Mouse (Mus musculus) neural tube, embryonic 13.5 days (tissue): ENCODE measurements around the gene Olfr1026. TPM values are rescaled to one million over a fixed set of nuclear protein-coding genes. Genes with fewer than 3 reads are reported as not detected.

Experiments
- ATAC-seq: fragments of 200-750 bp; cut with Nextera tagmentation; 2 replicates; pipeline ENCODE4 v1.8.0; 2017; ENCODE audit warnings: low read depth, mild to moderate bottlenecking, moderate TSS enrichment, moderate library complexity
- H3K27ac ChIP-seq: fragments of 300-500 bp; sonication (generic); replicated peaks from 2 replicates; pipeline ENCODE4 v1.5.1; 2015; ENCODE audit warnings: moderate library complexity, mild to moderate bottlenecking, inconsistent platforms
- H3K27me3 ChIP-seq: fragments of 300-500 bp; sonication (generic); 2 replicates; pipeline ENCODE4 v1.6.1; 2015; ENCODE audit warnings: mild to moderate bottlenecking, inconsistent platforms
- H3K36me3 ChIP-seq: fragments of 300-500 bp; sonication (generic); 2 replicates; pipeline ENCODE4 v1.6.1; 2015; ENCODE audit warnings: mild to moderate bottlenecking, inconsistent platforms
- H3K4me1 ChIP-seq: fragments of 300-500 bp; sonication (generic); replicated peaks from 2 replicates; pipeline ENCODE4 v1.6.1; 2015; ENCODE audit warnings: inconsistent platforms
- H3K4me2 ChIP-seq: fragments of 300-500 bp; sonication (generic); 2 replicates; pipeline ENCODE4 v1.6.1; 2015; ENCODE audit warnings: inconsistent platforms, mild to moderate bottlenecking, moderate library complexity
- H3K4me3 ChIP-seq: fragments of 300-500 bp; sonication (generic); 2 replicates; pipeline ENCODE4 v1.5.1; 2015; ENCODE audit warnings: mild to moderate bottlenecking, inconsistent platforms
- H3K9ac ChIP-seq: fragments of 300-500 bp; sonication (generic); 2 replicates; pipeline ENCODE4 v1.6.1; 2015; ENCODE audit warnings: moderate library complexity, mild to moderate bottlenecking, inconsistent platforms
- H3K9me3 ChIP-seq: fragments of 300-500 bp; sonication (generic); 2 replicates; pipeline ENCODE4 v1.6.1; 2016; ENCODE audit warnings: inconsistent platforms
- WGBS: fragments of 180-500 bp; shearing (Covaris S2); methylation state at CpG from one replicate; pipeline ENCODE4 v1.1.7; 2015; 5-methylcytosine and 5-hydroxymethylcytosine counted together
- polyA plus RNA-seq: library from polyadenylated mRNA; unstranded; fragments of >200 nt; fragmentation: Nextera tagmentation; extraction: Ambion mirVana; gene quantifications from 2 replicates; pipeline ENCODE4 v1.2.1, GENCODE M21; 2015

The Olfr1026 gene
- polyA plus RNA-seq = not detected in 2 replicates

- no peak for ATAC-seq
- H3K36me3 ChIP-seq = no peaks in the 10 kb centered on the region
- H3K4me3 ChIP-seq = no peak within 1 kb of the TSS
- WGBS = 89% methylated on average over 3 of the region's 3 CpGs
- no peak within 1 kb of the TSS for H3K4me2 ChIP-seq
- H3K27ac ChIP-seq = no peak within 1 kb of the TSS
- H3K4me1 ChIP-seq = no peaks in the 10 kb centered on the region
- no peak within 1 kb of the TSS for H3K9ac ChIP-seq
- no peaks in the 10 kb centered on the region for H3K27me3 ChIP-seq
- no peaks in the 10 kb centered on the region for H3K9me3 ChIP-seq
Measured at GRCm38 (mm10) chr2:85921258-85921657, at the start of gene Olfr1026. TSS of gene Olfr1026 (plus strand) at chr2:85921558.

GRCm38 (mm10) chr2:85885340-85885739 is 36.0 kb upstream of the Olfr1026 start, which contains the start of gene Olfr1023:
TSS of gene Olfr1023 (plus strand) at chr2:85885640.
- Histone ChIP-seq H3K4me3 (no peak within 1 kb of the TSS), H3K4me2 (no peak within 1 kb of the TSS), H3K9me3 (no peaks in the 10 kb centered on the region), H3K9ac (no peak within 1 kb of the TSS), H3K4me1 (no peaks in the 10 kb centered on the region), H3K36me3 (no peaks in the 10 kb centered on the region), H3K27me3 (no peaks in the 10 kb centered on the region), H3K27ac (no peak within 1 kb of the TSS)
- 78% methylated on average over 2 of the region's 2 CpGs for WGBS
- no peak for ATAC-seq

GRCm38 (mm10) chr2:85904952-85905351 is 16.4 kb upstream of the Olfr1026 start, which contains the start of gene Olfr1024:
TSS of gene Olfr1024 (minus strand) at chr2:85905052.
- H3K9ac ChIP-seq = no peak within 1 kb of the TSS
- H3K4me1 ChIP-seq = no peaks in the 10 kb centered on the region
- H3K4me3 ChIP-seq = no peak within 1 kb of the TSS
- no peak within 1 kb of the TSS for H3K4me2 ChIP-seq
- H3K27me3 ChIP-seq = no peaks in the 10 kb centered on the region
- 86% methylated on average over 3 of the region's 3 CpGs for WGBS
- no peaks in the 10 kb centered on the region for H3K36me3 ChIP-seq
- 0 out of 2 replicates have a peak, but pooled peaks cover 4% of the 10 kb centered on the region for H3K9me3 ChIP-seq
- no peak within 1 kb of the TSS for H3K27ac ChIP-seq
- no peak for ATAC-seq

DNA sequence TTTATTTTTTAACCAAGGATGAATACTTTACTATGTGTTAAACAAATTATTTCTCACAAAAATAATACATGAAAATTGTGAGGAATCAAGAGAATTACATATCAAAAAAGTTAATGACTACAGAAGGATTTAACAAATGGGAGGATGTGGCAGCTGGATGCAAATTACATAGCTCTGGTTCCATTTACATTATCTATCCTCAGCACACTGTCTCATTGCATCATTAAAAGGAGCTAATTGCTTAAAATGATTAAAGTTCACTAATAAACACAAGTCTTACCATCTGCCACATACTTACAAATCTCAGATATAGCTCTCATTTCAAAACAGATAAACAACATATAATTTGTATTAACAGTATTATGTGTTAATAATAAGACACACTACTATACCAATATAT is 8.2 kb upstream of the Olfr1026 start:
- no peak for ATAC-seq
- no peaks in the 10 kb centered on the region for H3K36me3 ChIP-seq
- no peak overlapping the region for H3K27ac ChIP-seq
- H3K27me3 ChIP-seq = no peaks in the 10 kb centered on the region
- H3K4me2 ChIP-seq = no peak overlapping the region
- no peak overlapping the region for H3K9ac ChIP-seq
- no peaks in the 10 kb centered on the region for H3K4me1 ChIP-seq
- no peaks in the 10 kb centered on the region for H3K9me3 ChIP-seq
- no peak overlapping the region for H3K4me3 ChIP-seq

- H3K4me1 ChIP-seq = no peaks in the 10 kb centered on the region
- no peaks in the 10 kb centered on the region for H3K9me3 ChIP-seq
- no peak within 1 kb of the TSS for H3K4me2 ChIP-seq
- H3K9ac ChIP-seq = no peak within 1 kb of the TSS
- no peak within 1 kb of the TSS for H3K4me3 ChIP-seq
- WGBS = 42% methylated on average over 1 of the region's 1 CpGs
- no peak within 1 kb of the TSS for H3K27ac ChIP-seq
- no peaks in the 10 kb centered on the region for H3K27me3 ChIP-seq
- no peak for ATAC-seq
- H3K36me3 ChIP-seq = no peaks in the 10 kb centered on the region
Measured at GRCm38 (mm10) chr2:85914893-85915292, 6.5 kb upstream of the Olfr1026 start, which contains the start of gene Olfr1025-ps1. TSS of gene Olfr1025-ps1 (plus strand) at chr2:85915193.

DNA sequence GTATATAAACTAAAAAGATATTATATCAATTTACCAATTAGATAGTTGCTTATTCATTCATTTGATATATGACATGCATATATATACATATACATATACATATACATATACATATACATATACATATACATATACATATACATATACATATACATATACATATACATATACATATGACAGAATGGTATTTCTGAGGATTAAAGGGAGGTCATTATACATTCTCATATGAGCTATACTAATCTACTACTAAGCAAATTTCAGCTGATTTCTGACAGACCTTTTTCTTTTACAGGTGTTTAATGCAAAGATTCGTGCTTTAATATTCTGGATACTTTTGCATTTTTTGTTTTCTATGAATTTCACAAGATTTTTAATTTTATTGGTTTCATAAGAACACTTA is 28.8 kb downstream of the Olfr1026 start, which contains the start of gene Olfr1028:
Gene Olfr1028, plus strand, starts transcription at position 301 of the 400 bp plus-strand sequence.
- no peak for ATAC-seq
- H3K36me3 ChIP-seq = no peaks in the 10 kb centered on the region
- H3K4me3 ChIP-seq = no peak within 1 kb of the TSS
- H3K9ac ChIP-seq = no peak within 1 kb of the TSS
- no peaks in the 10 kb centered on the region for H3K4me1 ChIP-seq
- H3K9me3 ChIP-seq = no peaks in the 10 kb centered on the region
- WGBS = 81% methylated on average over 1 of the region's 1 CpGs
- H3K4me2 ChIP-seq = no peak within 1 kb of the TSS
- no peaks in the 10 kb centered on the region for H3K27me3 ChIP-seq
- no peak within 1 kb of the TSS for H3K27ac ChIP-seq

DNA sequence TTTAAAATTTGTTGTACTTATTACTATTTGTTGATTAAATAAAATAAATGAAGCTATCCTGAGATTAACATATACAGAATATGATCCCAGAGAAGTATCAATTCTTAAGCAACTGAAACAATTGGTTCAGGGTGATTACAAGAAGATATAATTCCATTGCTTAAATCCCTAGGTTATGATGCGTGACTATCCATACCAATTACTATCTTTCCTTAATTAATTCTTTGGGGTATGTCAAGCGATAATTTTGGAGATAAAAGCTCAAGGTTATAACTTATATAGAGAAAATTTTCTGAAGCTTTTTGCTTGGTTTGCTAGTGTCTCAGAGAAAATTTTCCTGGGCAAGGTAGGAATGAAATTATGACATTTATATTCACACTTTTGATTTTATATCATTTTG is 52.2 kb downstream of the Olfr1026 start, which contains the start of gene Olfr1029:
Gene Olfr1029, plus strand, starts transcription at position 301 of the 400 bp plus-strand sequence.
- WGBS = 88% methylated on average over 2 of the region's 2 CpGs
- no peak within 1 kb of the TSS for H3K4me2 ChIP-seq
- no peak within 1 kb of the TSS for H3K9ac ChIP-seq
- no peaks in the 10 kb centered on the region for H3K36me3 ChIP-seq
- H3K27ac ChIP-seq = no peak within 1 kb of the TSS
- H3K27me3 ChIP-seq = no peaks in the 10 kb centered on the region
- no peaks in the 10 kb centered on the region for H3K4me1 ChIP-seq
- no peaks in the 10 kb centered on the region for H3K9me3 ChIP-seq
- no peak for ATAC-seq
- H3K4me3 ChIP-seq = no peak within 1 kb of the TSS

Other genes with a start within 250 kb of the Olfr1026 start
- gene Olfr1006, start 242.8 kb upstream of the Olfr1026 start, polyA plus RNA-seq = not detected in 2 replicates
- not detected in 2 replicates for gene Olfr1008, start 232.1 kb upstream of the Olfr1026 start, polyA plus RNA-seq
- gene Olfr1009, start 206.1 kb upstream of the Olfr1026 start, polyA plus RNA-seq = not detected in 2 replicates
- gene Olfr1012, start 158.8 kb upstream of the Olfr1026 start, polyA plus RNA-seq = not detected in 2 replicates
- not detected in 2 replicates for gene Olfr1013, start 154.5 kb upstream of the Olfr1026 start, polyA plus RNA-seq
- not detected in 2 replicates for gene Olfr1014, start 148.8 kb upstream of the Olfr1026 start, polyA plus RNA-seq
- gene Olfr1015, start 139.5 kb upstream of the Olfr1026 start, polyA plus RNA-seq = not detected in 2 replicates
- not detected in 2 replicates for gene Olfr1016, start 119.0 kb upstream of the Olfr1026 start, polyA plus RNA-seq
- gene Olfr1018, start 103.1 kb upstream of the Olfr1026 start, polyA plus RNA-seq = not detected in 2 replicates
- gene Olfr1019, start 76.1 kb upstream of the Olfr1026 start, polyA plus RNA-seq = not detected in 2 replicates
- not detected in 2 replicates for gene Olfr1020, start 74.5 kb upstream of the Olfr1026 start, polyA plus RNA-seq
- gene Olfr1022, start 53.0 kb upstream of the Olfr1026 start, polyA plus RNA-seq = not detected in 2 replicates
- gene Olfr1023, start 35.9 kb upstream of the Olfr1026 start, polyA plus RNA-seq = not detected in 2 replicates
- gene Olfr1024, start 16.5 kb upstream of the Olfr1026 start, polyA plus RNA-seq = not detected in 2 replicates
- gene Olfr1025-ps1, start 6.4 kb upstream of the Olfr1026 start, polyA plus RNA-seq = not detected in 2 replicates
- not detected in 2 replicates for gene Olfr1028, start 28.9 kb downstream of the Olfr1026 start, polyA plus RNA-seq
- not detected in 2 replicates for gene Olfr1029, start 52.3 kb downstream of the Olfr1026 start, polyA plus RNA-seq
- gene Olfr1030, start 57.7 kb downstream of the Olfr1026 start, polyA plus RNA-seq = not detected in 2 replicates
- not detected in 2 replicates for gene Olfr1031, start 68.7 kb downstream of the Olfr1026 start, polyA plus RNA-seq
- not detected in 2 replicates for gene Olfr1032, start 84.0 kb downstream of the Olfr1026 start, polyA plus RNA-seq
- not detected in 2 replicates for gene Olfr1033, start 99.1 kb downstream of the Olfr1026 start, polyA plus RNA-seq
- gene Olfr1034, start 124.3 kb downstream of the Olfr1026 start, polyA plus RNA-seq = not detected in 2 replicates
- gene Olfr1036, start 152.4 kb downstream of the Olfr1026 start, polyA plus RNA-seq = not detected in 2 replicates
- gene Olfr1037, start 165.8 kb downstream of the Olfr1026 start, polyA plus RNA-seq = not detected in 2 replicates
- gene Olfr1039, start 214.4 kb downstream of the Olfr1026 start, polyA plus RNA-seq = not detected in 2 replicates
- gene Olfr1040, start 225.2 kb downstream of the Olfr1026 start, polyA plus RNA-seq = not detected in 2 replicates
- gene Olfr1042, start 240.3 kb downstream of the Olfr1026 start, polyA plus RNA-seq = not detected in 2 replicates
- not detected in 2 replicates for gene Olfr1043, start 246.0 kb downstream of the Olfr1026 start, polyA plus RNA-seq